Mouse (Mus musculus) limb, embryonic 13.5 days (tissue): ENCODE measurements around the gene Tspan5. TPM values are rescaled to one million over a fixed set of nuclear protein-coding genes. Genes with fewer than 3 reads are reported as not detected.
A peak's percentile ranks its signal among the peaks of the same experiment; 100 is the strongest.

ENCODE experiments used
- ATAC-seq: fragments of 200-750 bp; cut with Nextera tagmentation; 2 replicates; pipeline ENCODE4 v1.8.0; 2017; ENCODE audit warnings: low read depth, moderate number of reproducible peaks, moderate TSS enrichment; ENCODE audit not compliant: low FRiP score
- H3K27ac ChIP-seq: fragments of 300-500 bp; sonication (generic); 2 replicates; pipeline ENCODE4 v1.5.1; 2015; ENCODE audit warnings: inconsistent platforms, mild to moderate bottlenecking, moderate library complexity
- H3K27me3 ChIP-seq: fragments of 300-500 bp; sonication (generic); 2 replicates; pipeline ENCODE4 v1.6.1; 2015; ENCODE audit warnings: mild to moderate bottlenecking, inconsistent platforms
- H3K36me3 ChIP-seq: fragments of 300-500 bp; sonication (generic); 2 replicates; pipeline ENCODE4 v1.6.1; 2015; ENCODE audit warnings: inconsistent platforms, mild to moderate bottlenecking, moderate library complexity
- H3K4me1 ChIP-seq: fragments of 300-500 bp; sonication (generic); 2 replicates; pipeline ENCODE4 v1.6.1; 2015; ENCODE audit warnings: inconsistent platforms
- H3K4me2 ChIP-seq: fragments of 300-500 bp; sonication (generic); replicated peaks from 2 replicates; pipeline ENCODE4 v1.6.1; 2015; ENCODE audit warnings: inconsistent platforms, mild to moderate bottlenecking, moderate library complexity
- H3K4me3 ChIP-seq: fragments of 300-500 bp; sonication (generic); 2 replicates; pipeline ENCODE4 v1.5.1; 2015; ENCODE audit warnings: moderate library complexity, mild to moderate bottlenecking, inconsistent platforms
- H3K9ac ChIP-seq: fragments of 300-500 bp; sonication (generic); 2 replicates; pipeline ENCODE4 v1.6.1; 2015; ENCODE audit warnings: mild to moderate bottlenecking, inconsistent platforms
- H3K9me3 ChIP-seq: fragments of 300-500 bp; sonication (generic); 2 replicates; pipeline ENCODE4 v1.6.1; 2016; ENCODE audit warnings: inconsistent platforms
- WGBS: fragments of 180-500 bp; shearing (Covaris S2); methylation state at CpG from one replicate; pipeline ENCODE4 v1.1.7; 2015; 5-methylcytosine and 5-hydroxymethylcytosine counted together
- polyA plus RNA-seq: library from polyadenylated mRNA; unstranded; fragments of >200 nt; fragmentation: Nextera tagmentation; extraction: Ambion mirVana; gene quantifications from 2 replicates; pipeline ENCODE4 v1.2.1, GENCODE M21; 2015

Gene Tspan5
- polyA plus RNA-seq = 31.8 and 32.8 TPM in 2 replicates

GRCm38 (mm10) chr3:138741649-138742565 lies at the start of gene Tspan5:
Tspan5 (plus strand) TSS chr3:138742195.
- Histone ChIP-seq H3K4me2 (peak within 1 kb of the TSS; percentile 91), H3K9ac (peak within 1 kb of the TSS; percentile 85), H3K9me3 (no peaks in the 10 kb centered on the region), H3K36me3 (no peaks in the 10 kb centered on the region), H3K27me3 (peaks cover 15% of the 10 kb centered on the region), H3K27ac (peak within 1 kb of the TSS; percentile 77), H3K4me1 (peaks cover 24% of the 10 kb centered on the region), H3K4me3 (peak within 1 kb of the TSS; percentile 78)
- ATAC-seq = peak; percentile 87
- whole genome bisulfite sequencing = under 1% methylated on average over 79 of the region's 100 CpGs

DNA sequence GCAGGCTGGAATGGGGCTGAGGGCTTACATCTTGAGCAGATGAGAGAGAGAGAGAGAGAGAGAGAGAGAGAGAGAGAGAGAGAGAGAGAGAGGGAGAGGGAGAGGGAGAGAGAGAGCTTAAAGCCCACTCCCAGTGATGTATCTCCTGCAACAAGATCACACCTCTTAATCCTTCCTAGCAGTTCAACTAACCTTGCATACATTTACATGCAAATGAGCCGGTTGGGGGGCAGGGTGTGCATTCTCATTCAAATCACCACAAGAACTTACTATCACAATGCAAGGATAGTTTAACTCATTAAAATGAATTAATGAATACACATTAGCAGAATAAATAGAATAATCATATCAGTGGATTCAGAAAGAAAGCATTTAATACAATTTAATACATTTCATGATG lies 49.7 kb upstream of the Tspan5 start:
- no peaks in the 10 kb centered on the region for H3K4me1 ChIP-seq
- H3K27ac ChIP-seq = no peak overlapping the region
- ATAC-seq = no peak
- no peaks in the 10 kb centered on the region for H3K9me3 ChIP-seq
- H3K4me2 ChIP-seq = no peak overlapping the region
- H3K9ac ChIP-seq = no peak overlapping the region
- no peak overlapping the region for H3K4me3 ChIP-seq
- no peaks in the 10 kb centered on the region for H3K36me3 ChIP-seq
- 29% methylated on average over 1 of the region's 1 CpGs for WGBS
- H3K27me3 ChIP-seq = no peaks in the 10 kb centered on the region

DNA sequence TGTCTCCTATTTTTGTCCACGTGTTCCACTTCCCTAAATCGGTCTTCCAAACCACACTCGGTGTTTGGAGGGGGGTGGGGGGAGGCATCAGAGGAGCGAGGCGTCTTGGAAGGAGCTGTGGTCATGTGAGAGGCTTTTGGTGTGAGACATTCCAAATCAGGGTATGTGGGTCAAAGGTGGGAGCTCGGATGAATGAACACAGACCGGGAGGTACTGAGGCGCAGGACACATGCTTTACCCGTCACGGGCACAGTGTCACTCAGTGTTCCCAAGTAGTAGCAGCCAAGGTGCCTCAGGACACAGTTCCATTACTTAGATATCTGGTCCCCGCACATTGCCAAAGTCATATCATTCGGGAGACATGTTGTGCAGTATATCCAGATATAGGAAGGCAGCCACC lies 38.6 kb upstream of the Tspan5 start:
- 84% methylated on average over 12 of the region's 12 CpGs for WGBS
- H3K27ac ChIP-seq = no peak overlapping the region
- no peak overlapping the region for H3K4me2 ChIP-seq
- no peak overlapping the region for H3K9ac ChIP-seq
- H3K9me3 ChIP-seq = no peaks in the 10 kb centered on the region
- no peaks in the 10 kb centered on the region; the same call in 1 of the 2 replicates for H3K27me3 ChIP-seq
- H3K4me1 ChIP-seq = no peaks in the 10 kb centered on the region
- H3K36me3 ChIP-seq = no peaks in the 10 kb centered on the region
- ATAC-seq = no peak
- H3K4me3 ChIP-seq = no peak overlapping the region

DNA sequence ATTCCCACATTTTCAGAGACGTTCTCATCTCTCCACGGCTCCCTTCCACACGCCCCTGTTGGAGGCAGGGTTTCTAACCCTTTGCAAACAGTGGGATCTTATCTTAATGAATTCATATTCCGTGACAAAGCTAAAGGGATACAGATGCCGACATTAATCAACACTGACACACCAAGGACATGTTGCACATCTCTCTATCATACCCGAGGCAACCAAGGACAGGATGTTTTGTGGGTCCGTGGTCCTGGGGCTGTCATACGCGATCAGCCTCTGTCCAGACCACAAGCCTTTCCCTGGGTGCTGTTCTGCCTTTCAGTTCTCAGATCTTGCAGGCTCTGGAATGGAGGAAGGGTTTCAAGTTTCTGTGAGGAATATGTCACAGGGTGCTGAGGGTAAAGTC lies 37.5 kb upstream of the Tspan5 start:
- H3K27ac ChIP-seq = no peak overlapping the region
- no peak overlapping the region for H3K4me3 ChIP-seq
- no peak overlapping the region for H3K4me2 ChIP-seq
- H3K27me3 ChIP-seq = no peaks in the 10 kb centered on the region; the same call in 1 of the 2 replicates
- H3K9me3 ChIP-seq = no peaks in the 10 kb centered on the region
- 77% methylated on average over 9 of the region's 9 CpGs for WGBS
- no peaks in the 10 kb centered on the region for H3K4me1 ChIP-seq
- H3K36me3 ChIP-seq = no peaks in the 10 kb centered on the region
- H3K9ac ChIP-seq = no peak overlapping the region
- ATAC-seq = no peak

DNA sequence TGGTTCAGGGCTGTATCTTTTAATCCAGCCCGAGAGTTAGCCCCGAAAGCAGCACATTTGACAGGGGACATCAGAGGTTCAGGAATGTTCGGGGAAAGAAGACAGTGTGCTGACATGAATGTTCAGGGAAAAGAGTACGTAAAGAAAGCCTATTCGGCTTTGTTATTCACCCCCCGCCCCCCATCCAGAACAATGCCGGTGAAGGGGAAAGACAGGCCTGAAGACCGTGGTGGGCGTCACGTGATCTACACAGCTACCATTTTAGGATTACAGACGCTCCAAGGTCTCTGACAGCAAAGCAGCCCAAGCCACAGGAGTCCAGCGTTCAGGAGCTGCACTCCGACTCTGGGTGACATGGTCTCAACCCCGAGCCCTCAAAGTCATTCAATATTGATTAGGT lies 36.1 kb upstream of the Tspan5 start:
- H3K9me3 ChIP-seq = no peaks in the 10 kb centered on the region
- H3K4me2 ChIP-seq = no peak overlapping the region
- 75% methylated on average over 14 of the region's 14 CpGs for WGBS
- H3K27ac ChIP-seq = no peak overlapping the region
- no peaks in the 10 kb centered on the region for H3K36me3 ChIP-seq
- no peak overlapping the region for H3K4me3 ChIP-seq
- no peak overlapping the region for H3K9ac ChIP-seq
- H3K27me3 ChIP-seq = no peaks in the 10 kb centered on the region; the same call in 1 of the 2 replicates
- no peak for ATAC-seq
- H3K4me1 ChIP-seq = no peaks in the 10 kb centered on the region

GRCm38 (mm10) chr3:138709183-138709582 lies 32.8 kb upstream of the Tspan5 start:
- WGBS = 75% methylated on average over 5 of the region's 5 CpGs
- Histone ChIP-seq H3K4me1 (no peaks in the 10 kb centered on the region), H3K27ac (no peak overlapping the region), H3K9ac (no peak overlapping the region), H3K27me3 (no peaks in the 10 kb centered on the region; the same call in 1 of the 2 replicates), H3K36me3 (no peaks in the 10 kb centered on the region), H3K4me3 (no peak overlapping the region), H3K4me2 (no peak overlapping the region), H3K9me3 (no peaks in the 10 kb centered on the region)
- no peak for ATAC-seq

DNA sequence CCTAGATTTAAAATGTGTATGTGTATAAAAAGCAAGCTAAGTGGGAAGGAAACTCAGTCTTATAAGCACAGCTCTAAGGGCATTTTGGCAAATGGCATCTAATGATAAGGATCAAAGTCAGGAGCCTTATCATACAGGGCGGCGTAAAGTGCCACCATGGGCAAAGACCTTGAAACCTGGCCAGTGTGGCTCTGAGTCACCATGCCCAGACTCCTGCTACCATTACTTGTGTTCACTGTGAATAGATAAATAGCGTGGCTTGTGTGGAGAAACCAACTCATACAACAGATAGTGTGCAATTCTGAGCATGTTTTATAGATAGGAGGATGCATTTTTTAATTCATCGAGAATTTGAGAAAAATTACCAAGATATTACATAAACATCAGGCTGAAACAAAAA lies 30.0 kb upstream of the Tspan5 start:
- Histone ChIP-seq H3K9ac (no peak overlapping the region), H3K4me2 (no peak overlapping the region), H3K27me3 (no peaks in the 10 kb centered on the region), H3K4me3 (no peak overlapping the region), H3K36me3 (no peaks in the 10 kb centered on the region), H3K27ac (no peak overlapping the region), H3K4me1 (no peaks in the 10 kb centered on the region), H3K9me3 (no peaks in the 10 kb centered on the region)
- ATAC-seq = no peak
- 91% methylated on average over 4 of the region's 4 CpGs for WGBS

- no peaks in the 10 kb centered on the region for H3K9me3 ChIP-seq
- no peak overlapping the region for H3K4me2 ChIP-seq
- no peak overlapping the region for H3K4me3 ChIP-seq
- no peak overlapping the region for H3K27ac ChIP-seq
- H3K4me1 ChIP-seq = no peaks in the 10 kb centered on the region
- no peaks in the 10 kb centered on the region for H3K36me3 ChIP-seq
- H3K27me3 ChIP-seq = no peaks in the 10 kb centered on the region
- WGBS = 82% methylated on average over 11 of the region's 11 CpGs
- no peak overlapping the region for H3K9ac ChIP-seq
- no peak for ATAC-seq
These were observed 29.4 kb upstream of the Tspan5 start for GRCm38 (mm10) chr3:138712452-138713140.

DNA sequence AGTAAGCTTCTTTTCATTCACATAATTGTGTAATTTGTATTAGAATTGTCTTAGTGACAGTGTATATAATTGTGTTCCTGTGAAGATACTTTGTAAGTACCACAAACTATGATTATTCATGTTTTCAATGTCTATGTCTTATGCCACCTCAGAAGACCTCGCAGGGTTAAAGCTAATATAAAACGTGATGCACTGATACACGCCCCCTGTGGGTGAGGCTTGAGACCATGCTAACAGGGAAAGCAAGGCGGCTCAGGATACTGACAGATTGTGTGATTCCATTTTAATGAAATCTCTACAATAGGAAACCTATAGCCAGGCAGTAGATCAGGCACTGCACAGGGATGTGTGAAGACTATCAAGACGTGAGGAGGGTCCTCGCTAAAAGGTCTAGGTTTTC lies 28.9 kb upstream of the Tspan5 start:
- 60% methylated on average over 6 of the region's 6 CpGs for WGBS
- ATAC-seq = no peak

GRCm38 (mm10) chr3:138714788-138715187 lies 27.2 kb upstream of the Tspan5 start:
- WGBS = 47% methylated on average over 2 of the region's 2 CpGs
- Histone ChIP-seq H3K9me3 (no peaks in the 10 kb centered on the region), H3K9ac (no peak overlapping the region), H3K4me2 (no peak overlapping the region), H3K36me3 (no peaks in the 10 kb centered on the region), H3K27ac (no peak overlapping the region), H3K27me3 (no peaks in the 10 kb centered on the region), H3K4me3 (no peak overlapping the region), H3K4me1 (no peaks in the 10 kb centered on the region)
- no peak for ATAC-seq

More for the DNA sequence above, 28.9 kb upstream of the Tspan5 start:
- no peaks in the 10 kb centered on the region for H3K36me3 ChIP-seq
- H3K9me3 ChIP-seq = no peaks in the 10 kb centered on the region
- H3K27me3 ChIP-seq = no peaks in the 10 kb centered on the region
- H3K9ac ChIP-seq = no peak overlapping the region
- no peak overlapping the region for H3K4me2 ChIP-seq
- no peak overlapping the region for H3K4me3 ChIP-seq
- H3K4me1 ChIP-seq = no peaks in the 10 kb centered on the region
- no peak overlapping the region for H3K27ac ChIP-seq

DNA sequence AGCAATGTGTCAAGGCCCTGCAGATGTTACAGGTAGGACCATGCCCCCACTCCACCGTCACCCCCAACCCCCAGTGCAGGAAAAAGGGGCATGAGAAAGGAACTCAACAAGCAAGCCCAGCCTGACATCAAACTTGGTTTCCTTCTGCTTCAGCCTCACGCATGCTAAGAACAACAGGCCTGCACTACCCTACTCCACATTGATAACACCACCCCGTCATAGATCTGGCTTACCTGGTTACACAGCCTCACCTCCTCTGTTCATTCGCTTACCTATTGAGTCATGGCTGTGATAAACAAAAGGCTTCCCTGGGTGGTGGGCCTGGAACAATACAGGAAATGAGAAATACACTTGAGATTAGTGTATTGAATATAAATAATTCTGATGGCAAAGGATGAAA lies 26.8 kb upstream of the Tspan5 start:
- no peak overlapping the region for H3K27ac ChIP-seq
- H3K27me3 ChIP-seq = no peaks in the 10 kb centered on the region
- no peaks in the 10 kb centered on the region for H3K4me1 ChIP-seq
- no peak for ATAC-seq
- H3K9ac ChIP-seq = no peak overlapping the region
- no peak overlapping the region for H3K4me3 ChIP-seq
- no peaks in the 10 kb centered on the region for H3K36me3 ChIP-seq
- H3K4me2 ChIP-seq = no peak overlapping the region
- no peaks in the 10 kb centered on the region for H3K9me3 ChIP-seq
- 82% methylated on average over 4 of the region's 4 CpGs for WGBS

- no peaks in the 10 kb centered on the region for H3K4me1 ChIP-seq
- H3K27ac ChIP-seq = no peak overlapping the region
- 77% methylated on average over 5 of the region's 5 CpGs for WGBS
- no peaks in the 10 kb centered on the region for H3K36me3 ChIP-seq
- ATAC-seq = no peak
- H3K4me3 ChIP-seq = no peak overlapping the region
- H3K9me3 ChIP-seq = no peaks in the 10 kb centered on the region
- H3K4me2 ChIP-seq = no peak overlapping the region
- H3K27me3 ChIP-seq = no peaks in the 10 kb centered on the region
- H3K9ac ChIP-seq = no peak overlapping the region
These were observed 25.0 kb upstream of the Tspan5 start for GRCm38 (mm10) chr3:138717040-138717439.
